Mouse (Mus musculus) E14TG2a.4 (cell line): ENCODE measurements around the gene Polr2a.

Experiments
- H3K27me3 ChIP-seq: 2 replicates; pipeline ENCODE4 v1.6.1; 2014; ENCODE audit warnings: low read length, control low read depth; ENCODE audit not compliant: insufficient read depth
- H3K36me3 ChIP-seq: 2 replicates; pipeline ENCODE4 v1.6.1; 2014; ENCODE audit warnings: low read length, control low read depth; ENCODE audit not compliant: insufficient read depth
- H3K4me1 ChIP-seq: replicated peaks from 2 replicates; pipeline ENCODE4 v1.6.1; 2014; ENCODE audit warnings: low read depth, low read length, control low read depth
- H3K4me3 ChIP-seq: replicated peaks from 2 replicates; pipeline ENCODE4 v1.5.1; 2014; ENCODE audit warnings: mild to moderate bottlenecking, low read length
- H3K9me3 ChIP-seq: 2 replicates; pipeline ENCODE4 v1.6.1; 2014; ENCODE audit warnings: low read length, control low read depth
- CTCF ChIP-seq: conservative IDR thresholded peaks from 2 replicates; pipeline ENCODE4 v1.5.1; 2014; ENCODE audit warnings: low read length
- NANOG ChIP-seq: IDR thresholded peaks from 2 replicates; pipeline ENCODE4 v1.6.1; 2014; ENCODE audit warnings: borderline replicate concordance, low read length, mixed read lengths
- POU5F1 ChIP-seq: IDR thresholded peaks from 2 replicates; pipeline ENCODE4 v1.6.1; 2014; ENCODE audit warnings: low read length, borderline replicate concordance

Polr2a gene

GRCm38 (mm10) chr11:69699595-69699994 is 58.8 kb downstream of the Polr2a start:
- H3K27me3 ChIP-seq = no peaks in the 10 kb centered on the region
- H3K9me3 ChIP-seq = no peaks in the 10 kb centered on the region
- 0 out of 2 replicates have a peak overlapping the region, but pooled peaks have one; percentile 29 for H3K4me3 ChIP-seq
- peaks cover 78% of the 10 kb centered on the region for H3K4me1 ChIP-seq
- TF ChIP-seq CTCF (no peak), NANOG (no peak), POU5F1 (no peak)
- no peaks in the 10 kb centered on the region for H3K36me3 ChIP-seq

GRCm38 (mm10) chr11:69698574-69698973 is 59.9 kb downstream of the Polr2a start:
- TF ChIP-seq NANOG = no peak
- TF ChIP-seq CTCF = peak; percentile 93
- Histone ChIP-seq H3K27me3 (no peaks in the 10 kb centered on the region), H3K4me1 (peaks cover 88% of the 10 kb centered on the region), H3K4me3 (0 out of 2 replicates have a peak overlapping the region, but pooled peaks have one; percentile 24), H3K36me3 (no peaks in the 10 kb centered on the region), H3K9me3 (no peaks in the 10 kb centered on the region)

- TF ChIP-seq NANOG (no peak), POU5F1 (no peak), CTCF (no peak)
- Histone ChIP-seq H3K9me3 (no peaks in the 10 kb centered on the region), H3K36me3 (peaks cover 4% of the 10 kb centered on the region), H3K4me3 (no peak overlapping the region), H3K27me3 (no peaks in the 10 kb centered on the region), H3K4me1 (peaks cover 92% of the 10 kb centered on the region)
These were observed 61.0 kb downstream of the Polr2a start for GRCm38 (mm10) chr11:69697396-69697795.

- Histone ChIP-seq H3K27me3 (no peaks in the 10 kb centered on the region), H3K4me1 (peaks cover 93% of the 10 kb centered on the region), H3K36me3 (peaks cover 22% of the 10 kb centered on the region), H3K4me3 (peak within 1 kb of the TSS; percentile 80), H3K9me3 (no peaks in the 10 kb centered on the region)
- TF ChIP-seq POU5F1 (no peak), CTCF (no peak), NANOG (no peak)
These were observed 62.9 kb downstream of the Polr2a start, which contains the start of the genes Tnfsf12 and Tnfsfm13 for GRCm38 (mm10) chr11:69695361-69696181. Gene Tnfsf12 (minus strand): TSS chr11:69695849. Gene Tnfsfm13 (minus strand): TSS chr11:69696098.

GRCm38 (mm10) chr11:69695046-69695360 is 63.4 kb downstream of the Polr2a start:
- Histone ChIP-seq H3K4me3 (peak overlapping the region; percentile 80), H3K4me1 (peaks cover 93% of the 10 kb centered on the region), H3K36me3 (peaks cover 23% of the 10 kb centered on the region), H3K9me3 (no peaks in the 10 kb centered on the region), H3K27me3 (no peaks in the 10 kb centered on the region)
- no peak for TF ChIP-seq NANOG
- no peak for TF ChIP-seq POU5F1
- no peak for TF ChIP-seq CTCF

- H3K9me3 ChIP-seq = no peaks in the 10 kb centered on the region
- TF ChIP-seq NANOG (no peak), CTCF (no peak), POU5F1 (0 out of 2 replicates have a peak, but pooled peaks have one; percentile 12)
- H3K36me3 ChIP-seq = peaks cover 23% of the 10 kb centered on the region
- peaks cover 94% of the 10 kb centered on the region for H3K4me1 ChIP-seq
- no peak overlapping the region for H3K4me3 ChIP-seq
- no peaks in the 10 kb centered on the region for H3K27me3 ChIP-seq
These were observed 64.9 kb downstream of the Polr2a start for GRCm38 (mm10) chr11:69693421-69693965.

- TF ChIP-seq CTCF (no peak), POU5F1 (no peak), NANOG (no peak)
- H3K4me1 ChIP-seq = peaks cover 97% of the 10 kb centered on the region
These were observed 65.6 kb downstream of the Polr2a start for GRCm38 (mm10) chr11:69692863-69693262.

GRCm38 (mm10) chr11:69692196-69692811 is 66.1 kb downstream of the Polr2a start:
- no peaks in the 10 kb centered on the region for H3K9me3 ChIP-seq
- TF ChIP-seq POU5F1 = no peak
- TF ChIP-seq CTCF = no peak
- TF ChIP-seq NANOG = no peak
- H3K36me3 ChIP-seq = peaks cover 35% of the 10 kb centered on the region
- H3K4me3 ChIP-seq = no peak overlapping the region
- no peaks in the 10 kb centered on the region for H3K27me3 ChIP-seq
- H3K4me1 ChIP-seq = peaks cover 97% of the 10 kb centered on the region

More at GRCm38 (mm10) chr11:69692863-69693262, 65.6 kb downstream of the Polr2a start:
- Histone ChIP-seq H3K9me3 (no peaks in the 10 kb centered on the region), H3K4me3 (no peak overlapping the region), H3K27me3 (no peaks in the 10 kb centered on the region), H3K36me3 (peaks cover 30% of the 10 kb centered on the region)
